Comparison of ENCODE assay signal across 27 mouse cellular contexts in genomic region chr4:108403861-108404635, GRCm38 (mm10). TPM values are rescaled to one million over a fixed set of nuclear protein-coding genes. Genes with fewer than 3 reads are reported as not detected.
DNase-seq lines count a peak whose midpoint lies in the region; ATAC-seq and TF ChIP-seq lines count a peak whose summit lies in the region.
"Had no signal": no experiment of that assay in that cellular context is flagged by ENCODE, and none has a peak within 500 bp of the region (broad histone marks: within the 10 kb centered on the region; RNA-seq: fewer than 3 reads in every experiment).

No protein-coding gene starts in this region.

- H3K4me1 ChIP-seq in heart, embryonic 11.5 days (ENCODE audit: control insufficient read depth, insufficient read depth, low read length): peaks cover 8% of the 10 kb centered on the region
- H3K4me1 ChIP-seq in intestine, embryonic 14.5 days (replicated peaks; ENCODE audit: control insufficient read depth, insufficient read depth, low read length): peaks cover 19% of the 10 kb centered on the region; the same call in 1 of the 2 replicates
- H3K4me1 ChIP-seq in intestine, postnatal 0 days (replicated peaks; ENCODE audit: control insufficient read depth, insufficient read depth, low read length): 0 out of 2 replicates have a peak, but pooled peaks cover 2% of the 10 kb centered on the region
- H3K4me1 ChIP-seq in ES-E14 (ENCODE audit: control insufficient read depth in 2 of 2, insufficient read depth in 2 of 2, low read length in 2 of 2, poor library complexity in 1 of 2): peaks cover 4 to 9% of the 10 kb centered on the region in 2 experiments; a peak in 3 of 4 replicates

- H3K4me2 ChIP-seq in heart, embryonic 11.5 days: no peak overlapping the region
- H3K4me2 ChIP-seq in intestine, embryonic 14.5 days (ENCODE audit: low read length): no peak overlapping the region
- H3K4me2 ChIP-seq in intestine, postnatal 0 days (replicated peaks; ENCODE audit: low read depth): no peak overlapping the region
- H3K4me2 ChIP-seq: embryonic facial prominence, embryonic 13.5 days; embryonic facial prominence, embryonic 15.5 days; forebrain, embryonic 12.5 days had no signal

- H3K9ac ChIP-seq in heart, embryonic 11.5 days (ENCODE audit: low read depth, low read length): no peak overlapping the region
- no peak overlapping the region for H3K9ac ChIP-seq in intestine, embryonic 14.5 days (ENCODE audit: low read length)
- H3K9ac ChIP-seq in intestine, postnatal 0 days (ENCODE audit: low read depth, low read length): no peak overlapping the region
- H3K9ac ChIP-seq in ES-E14 (ENCODE audit: insufficient read depth, low read depth, low read length, poor library complexity, severe bottlenecking): no peak overlapping the region
- H3K9ac ChIP-seq: embryonic facial prominence, embryonic 13.5 days; embryonic facial prominence, embryonic 15.5 days; forebrain, embryonic 12.5 days had no signal

- no peaks in the 10 kb centered on the region for H3K36me3 ChIP-seq in heart, embryonic 11.5 days (ENCODE audit: control insufficient read depth, insufficient read depth, low read length)
- peaks cover 21% of the 10 kb centered on the region; the same call in 1 of the 2 replicates for H3K36me3 ChIP-seq in intestine, embryonic 14.5 days (ENCODE audit: control insufficient read depth, insufficient read depth, low read length)
- peaks cover 5% of the 10 kb centered on the region; the same call in 1 of the 2 replicates for H3K36me3 ChIP-seq in intestine, postnatal 0 days (ENCODE audit: control insufficient read depth, insufficient read depth)
- no peaks in the 10 kb centered on the region; the same call in 1 of the 2 replicates for H3K36me3 ChIP-seq in ES-E14 (ENCODE audit: control insufficient read depth, insufficient read depth, low read length, poor library complexity, severe bottlenecking)

- ATAC-seq in heart, embryonic 11.5 days (replicated peaks; ENCODE audit: insufficient number of reproducible peaks, low FRiP score, low TSS enrichment): no peak
- ATAC-seq in intestine, embryonic 14.5 days (replicated peaks; ENCODE audit: low FRiP score, low TSS enrichment, low read depth): no peak
- no peak for ATAC-seq in intestine, postnatal 0 days
- ATAC-seq: CD4-positive, CD25-positive, alpha-beta regulatory T cell, adult 4 months; forebrain, embryonic 14.5 days; forebrain, embryonic 16.5 days had no signal

- TF ChIP-seq CTCF in intestine, postnatal 0 days (IDR thresholded peaks at IDR 0.05; ENCODE audit: low read depth): no peak

- H3K9me3 ChIP-seq in heart, embryonic 11.5 days (replicated peaks; ENCODE audit: control insufficient read depth, low read length): no peaks in the 10 kb centered on the region
- H3K9me3 ChIP-seq in intestine, embryonic 14.5 days (ENCODE audit: control insufficient read depth, low read length): no peaks in the 10 kb centered on the region
- no peaks in the 10 kb centered on the region for H3K9me3 ChIP-seq in intestine, postnatal 0 days (ENCODE audit: control insufficient read depth)
- no peaks in the 10 kb centered on the region for H3K9me3 ChIP-seq in ES-E14 (ENCODE audit: control insufficient read depth, insufficient read depth, low read depth, low read length)
- H3K9me3 ChIP-seq: embryonic facial prominence, embryonic 13.5 days; embryonic facial prominence, embryonic 15.5 days; forebrain, embryonic 10.5 days; forebrain, embryonic 12.5 days had no signal

- H3K27me3 ChIP-seq in heart, embryonic 11.5 days (ENCODE audit: control insufficient read depth, insufficient read depth, low read length): no peaks in the 10 kb centered on the region
- H3K27me3 ChIP-seq in intestine, embryonic 14.5 days (replicated peaks; ENCODE audit: control insufficient read depth, insufficient read depth, low read length): no peaks in the 10 kb centered on the region
- H3K27me3 ChIP-seq in intestine, postnatal 0 days (replicated peaks; ENCODE audit: control insufficient read depth, insufficient read depth, low read length): no peaks in the 10 kb centered on the region
- H3K27me3 ChIP-seq: CH12.LX; embryonic facial prominence, embryonic 13.5 days; embryonic facial prominence, embryonic 15.5 days had no signal

- no peak overlapping the region for H3K4me3 ChIP-seq in heart, embryonic 11.5 days (ENCODE audit: low read depth, low read length)
- no peak overlapping the region for H3K4me3 ChIP-seq in intestine, embryonic 14.5 days (ENCODE audit: low read depth, low read length)
- H3K4me3 ChIP-seq in intestine, postnatal 0 days (ENCODE audit: low read depth, low read length): no peak overlapping the region
- H3K4me3 ChIP-seq in ES-E14 (ENCODE audit: insufficient read depth in 1 of 2, low read depth in 1 of 2, low read length in 2 of 2, poor library complexity in 1 of 2, severe bottlenecking in 1 of 2): no peak overlapping the region
- H3K4me3 ChIP-seq: embryonic facial prominence, embryonic 13.5 days; embryonic facial prominence, embryonic 15.5 days; erythroblast, embryonic 14.5 days; forebrain, embryonic 10.5 days; forebrain, embryonic 12.5 days had no signal

- in situ Hi-C loops in ES-E14 (cut with MboI; ENCODE audit: low sequenced_read_pairs in 2 of 2, unreplicated experiment in 2 of 2): no loop called here

- DNase-seq in heart, adult 11 months: peak; percentile 59
- DNase-seq in intestine, embryonic 14.5 days (ENCODE audit: low spot score): peak; percentile 41
- no peak for DNase-seq in ES-E14 (ENCODE audit: low read depth, low spot score)
- DNase-seq: adrenal gland, adult 2 months; adrenal gland, postnatal 10 days; adrenal gland, postnatal 25 days; B cell, adult 2 months; cerebellum, adult 11 months; cerebellum, adult 18-20 months; cerebellum, adult 8-10 months; cerebellum, adult 9-11 months; cerebellum, postnatal 14 days; cerebellum, postnatal 36 days; embryo, embryonic 11 days had no signal

- 87% methylated on average over 8 of the region's 8 CpGs for WGBS in heart, embryonic 11.5 days (ENCODE audit: insufficient replicate concordance)
- WGBS in intestine, embryonic 14.5 days: 89% methylated on average over 8 of the region's 8 CpGs
- WGBS in intestine, postnatal 0 days: 91% methylated on average over 8 of the region's 8 CpGs

- no peak overlapping the region for H3K27ac ChIP-seq in heart, embryonic 11.5 days (ENCODE audit: low read depth, low read length)
- no peak overlapping the region for H3K27ac ChIP-seq in intestine, embryonic 14.5 days (ENCODE audit: low read depth)
- H3K27ac ChIP-seq in intestine, postnatal 0 days (ENCODE audit: low read depth, low read length): no peak overlapping the region
- H3K27ac ChIP-seq in ES-E14 (ENCODE audit: insufficient read depth, low read depth, low read length, poor library complexity, severe bottlenecking): no peak overlapping the region
- H3K27ac ChIP-seq: embryonic facial prominence, embryonic 13.5 days; embryonic facial prominence, embryonic 15.5 days; forebrain, embryonic 10.5 days; forebrain, embryonic 12.5 days had no signal

TF ChIP-seq in ES-E14, 5 proteins besides CTCF, POLR2A, EP300 and RAD21:
- TF ChIP-seq ZC3H11A (IDR thresholded peaks at IDR 0.05; ENCODE audit: borderline replicate concordance, low read depth, low read length): no peak
- TF ChIP-seq MAFK (IDR thresholded peaks at IDR 0.05; ENCODE audit: insufficient read depth, low read depth, low read length): 0 out of 2 replicates have a peak, but pooled peaks have one; percentile 38
- TF ChIP-seq ZNF384 (IDR thresholded peaks at IDR 0.05; ENCODE audit: low read depth, low read length): no peak

RNA-seq across cellular contexts. Expression of gene Gpx7, which starts 2.7 kb away (rescaled TPM):
- polyA plus RNA-seq in heart, embryonic 11.5 days (2014; fragmentation: Nextera tagmentation; extraction: Ambion mirVana): 58.8 and 60.8 TPM in 2 replicates
- polyA plus RNA-seq in intestine, embryonic 14.5 days (2014; fragmentation: Nextera tagmentation; extraction: Ambion mirVana): 40.0 and 46.4 TPM in 2 replicates
- 21.7 and 22.9 TPM in 2 replicates for polyA plus RNA-seq in intestine, postnatal 0 days (2015; fragmentation: Nextera tagmentation; extraction: Ambion mirVana)
- 18.6 and 35.1 TPM in 2 replicates for total RNA-seq in ES-E14 (2012; rRNA removed)
- total RNA-seq: CH12.LX, MEL had no signal
- polyA plus RNA-seq: erythroblast, embryonic 14.5 days had no signal

RNA-seq across cellular contexts. Expression of gene Shisal2a, which starts 20.9 kb away (rescaled TPM):
- polyA plus RNA-seq in heart, embryonic 11.5 days (2014; fragmentation: Nextera tagmentation; extraction: Ambion mirVana): 1.3 and 2.2 TPM in 2 replicates
- 1.7 and 3.4 TPM in 2 replicates for polyA plus RNA-seq in intestine, embryonic 14.5 days (2014; fragmentation: Nextera tagmentation; extraction: Ambion mirVana)
- 0.50 and 0.55 TPM in 2 replicates for polyA plus RNA-seq in intestine, postnatal 0 days (2015; fragmentation: Nextera tagmentation; extraction: Ambion mirVana)
- total RNA-seq in ES-E14 (2012; rRNA removed): 1.5 and 5.5 TPM in 2 replicates
- total RNA-seq: CH12.LX; common myeloid progenitor, adult 5-6 weeks; MEL had no signal
- polyA plus RNA-seq: CD4-positive, CD25-positive, alpha-beta regulatory T cell, adult 4 months; erythroblast, embryonic 14.5 days had no signal

RNA-seq across cellular contexts. Expression of gene Tut4, which starts 55.2 kb away (rescaled TPM):
- polyA plus RNA-seq in heart, embryonic 11.5 days (2014; fragmentation: Nextera tagmentation; extraction: Ambion mirVana): 48.5 and 56.1 TPM in 2 replicates
- polyA plus RNA-seq in intestine, embryonic 14.5 days (2014; fragmentation: Nextera tagmentation; extraction: Ambion mirVana): 54.7 and 67.5 TPM in 2 replicates
- polyA plus RNA-seq in intestine, postnatal 0 days (2015; fragmentation: Nextera tagmentation; extraction: Ambion mirVana): 19.1 and 22.8 TPM in 2 replicates
- 27.2 and 32.8 TPM in 2 replicates for total RNA-seq in ES-E14 (2012; rRNA removed)
